Mouse (Mus musculus) heart, postnatal 25 days (tissue): ENCODE results near the gene Vcan. TPM values are rescaled to one million over a fixed set of nuclear protein-coding genes. Genes with fewer than 3 reads are reported as not detected.

Experiments
- DNase-seq: peaks from one replicate; pipeline ENCODE4 v3.0.0; 2022; ENCODE audit warnings: low spot score
- intact Hi-C: fragments of 180-260 bp; cut with DNase I; formaldehyde crosslinking; loops from one replicate; pipeline ENCODE4 v1.15.1; 2025
- total RNA-seq, 2 experiments: library from RNA; stranded (reverse); gene quantifications; 2 replicates each; pipeline ENCODE4 v1.2.3; 2021

The Vcan gene
- total RNA-seq, 2 experiments from 2014 or later = 11.4 to 11.7 TPM

DNA sequence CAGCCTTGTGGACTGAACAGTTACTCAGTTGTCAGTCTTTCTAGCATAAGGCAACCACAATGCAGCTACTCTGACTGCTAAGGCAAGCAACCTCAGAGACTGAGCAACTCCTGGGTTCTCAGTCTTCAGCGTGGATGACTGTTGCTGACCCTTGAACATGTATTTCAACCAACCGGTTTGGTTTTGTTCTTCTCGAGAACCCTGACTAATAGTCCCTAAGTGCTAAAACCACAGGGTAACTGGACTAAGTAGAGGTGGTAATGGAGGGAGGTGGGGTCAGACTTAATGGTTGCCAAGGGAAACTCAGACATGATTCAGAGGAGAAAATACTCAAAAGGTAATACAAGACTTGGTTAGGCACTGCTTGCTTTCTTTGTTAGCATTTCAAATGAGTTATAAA is 105.3 kb downstream of the Vcan start:
- intact Hi-C loops = no loop called here
- DNase-seq = no peak

DNA sequence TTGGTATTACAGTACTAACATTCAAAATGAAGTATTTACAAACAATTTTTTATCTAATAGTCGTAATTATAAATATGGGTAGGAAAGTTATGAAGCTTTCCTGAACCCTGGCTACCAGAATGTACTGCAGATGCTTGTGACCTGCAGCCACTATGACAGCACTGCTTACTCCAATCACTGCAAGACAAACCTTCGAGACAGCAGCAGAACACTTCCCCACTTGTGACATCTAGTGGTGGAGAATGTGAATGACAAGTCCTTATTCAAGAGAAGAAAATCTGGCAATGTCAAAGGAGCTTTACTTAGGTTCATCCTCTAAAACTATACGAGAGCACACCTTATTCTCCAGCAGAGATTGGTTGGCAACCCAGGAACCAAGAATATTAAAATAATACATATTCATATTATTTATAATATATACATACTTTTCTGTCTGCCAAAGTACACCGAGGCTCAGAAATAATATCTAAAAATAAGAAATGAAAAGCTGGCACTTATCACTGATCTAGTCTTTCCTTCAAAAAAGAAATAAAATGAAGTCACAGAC is 108.1 kb downstream of the Vcan start:
- intact Hi-C loops = loop anchor here (1.0 kb wide), 1 partner anchor 86 kb away; no protein-coding TSS in a partner anchor
- DNase-seq = no peak

DNA sequence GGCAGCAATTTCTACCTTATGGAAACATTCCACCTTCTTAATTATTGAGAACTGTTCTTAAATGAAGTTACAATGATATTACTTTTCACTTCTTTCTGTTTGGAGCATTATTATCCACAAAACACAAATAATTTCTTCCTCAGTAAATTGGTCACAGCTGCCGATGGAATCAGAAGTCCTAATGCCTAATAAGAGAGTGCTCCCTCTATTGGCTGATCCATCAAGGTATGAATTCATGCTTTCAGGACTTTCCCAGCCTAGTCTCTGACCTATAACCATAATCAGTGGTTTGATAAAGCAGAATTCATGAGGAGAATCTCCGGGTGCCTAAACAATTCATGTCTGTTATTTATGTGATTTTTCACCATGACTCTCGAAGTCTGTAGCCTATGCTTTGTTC is 123.2 kb downstream of the Vcan start:
- intact Hi-C loops = no loop called here
- no peak for DNase-seq

DNA sequence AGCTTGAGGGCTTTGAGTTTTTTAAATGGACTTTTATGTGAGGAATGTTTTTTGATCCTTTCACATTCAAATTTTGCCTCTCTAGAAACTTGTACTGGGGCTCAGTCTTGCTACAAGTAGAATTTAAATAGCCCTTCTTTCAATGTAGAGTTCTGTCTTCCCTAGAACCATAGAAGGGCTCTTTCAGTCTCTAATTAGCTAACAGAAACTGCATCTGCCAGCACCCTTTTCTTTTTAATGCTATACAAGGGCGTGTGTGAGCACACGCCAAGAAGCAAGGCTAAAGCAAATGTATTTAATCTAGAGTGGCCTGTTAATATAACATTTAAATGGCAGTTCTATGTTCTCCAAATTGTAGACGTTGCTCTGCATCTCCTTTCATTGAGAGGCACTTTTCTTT is 134.9 kb downstream of the Vcan start:
- DNase-seq = no peak
- intact Hi-C loops = no loop called here

Other genes with a start within 250 kb of the Vcan start
- under 1 TPM; 0.36 to 0.53 TPM for gene Hapln1, start 202.7 kb downstream of the Vcan start, total RNA-seq